Mouse (Mus musculus) neural tube, embryonic 14.5 days (tissue): ENCODE measurements at regions not wholly inside any gene's neighbourhood (a gene's known extent, or its start where the extent isn't known, plus 50 kb on each side); places are given as distances from the start of the nearest gene placed in this dataset.

ENCODE experiments used
- ATAC-seq: fragments of 200-750 bp; cut with Nextera tagmentation; 2 replicates; pipeline ENCODE4 v1.8.0; 2017; ENCODE audit warnings: low read depth, mild to moderate bottlenecking, moderate TSS enrichment, moderate library complexity
- H3K27ac ChIP-seq: fragments of 300-500 bp; sonication (generic); 2 replicates; pipeline ENCODE4 v1.5.1; 2014; ENCODE audit warnings: low read depth, mild to moderate bottlenecking, control low read depth, low read length, moderate library complexity, mixed read lengths
- H3K27me3 ChIP-seq: fragments of 300-500 bp; sonication (generic); 2 replicates; pipeline ENCODE4 v1.6.1; 2014; ENCODE audit warnings: low read length; ENCODE audit not compliant: control insufficient read depth, insufficient read depth
- H3K36me3 ChIP-seq: fragments of 300-500 bp; sonication (generic); 2 replicates; pipeline ENCODE4 v1.6.1; 2014; ENCODE audit warnings: low read length, mixed read lengths; ENCODE audit not compliant: control insufficient read depth, insufficient read depth
- H3K4me1 ChIP-seq: fragments of 300-500 bp; sonication (generic); 2 replicates; pipeline ENCODE4 v1.6.1; 2014; ENCODE audit warnings: low read length; ENCODE audit not compliant: control insufficient read depth, insufficient read depth
- H3K4me2 ChIP-seq: fragments of 300-500 bp; sonication (generic); 2 replicates; pipeline ENCODE4 v1.6.1; 2014; ENCODE audit warnings: mild to moderate bottlenecking, low read depth, low read length, control low read depth
- H3K4me3 ChIP-seq: fragments of 300-500 bp; sonication (generic); 2 replicates; pipeline ENCODE4 v1.5.1; 2014; ENCODE audit warnings: low read depth, low read length, control low read depth, mixed read lengths
- H3K9ac ChIP-seq: fragments of 300-500 bp; sonication (generic); replicated peaks from 2 replicates; pipeline ENCODE4 v1.6.1; 2014; ENCODE audit warnings: low read depth, mild to moderate bottlenecking, control low read depth, low read length, mixed read lengths
- H3K9me3 ChIP-seq: fragments of 300-500 bp; sonication (generic); 2 replicates; pipeline ENCODE4 v1.6.1; 2016; ENCODE audit warnings: low read length; ENCODE audit not compliant: control insufficient read depth
- WGBS: fragments of 180-500 bp; shearing (Covaris S2); extraction: QIAGEN DNeasy Blood & Tissue Kit; methylation state at CpG from one replicate; pipeline ENCODE4 v1.1.7; 2014; 5-methylcytosine and 5-hydroxymethylcytosine counted together

DNA sequence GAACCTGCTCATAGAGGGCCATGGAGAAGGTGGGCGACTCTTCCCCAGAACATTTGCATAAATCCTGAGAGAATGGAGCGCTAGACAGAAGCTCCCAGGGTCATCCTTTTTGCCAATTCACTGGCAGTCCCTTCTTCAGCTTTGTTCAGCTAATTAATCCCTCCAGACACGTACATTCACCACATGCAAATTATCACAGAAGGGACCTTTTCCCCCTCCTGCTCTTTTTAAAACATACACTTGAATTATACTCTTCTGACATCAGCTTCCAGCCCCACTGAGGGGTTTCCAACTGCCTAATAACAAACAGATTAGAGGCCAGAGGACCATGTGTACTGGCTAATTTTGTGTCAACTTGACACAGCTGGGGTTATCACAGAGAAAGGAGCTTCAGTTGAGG lies 497.2 kb downstream of the Bnc2 start:
- Histone ChIP-seq H3K27ac (no peak overlapping the region), H3K4me2 (no peak overlapping the region), H3K9ac (no peak overlapping the region), H3K27me3 (no peaks in the 10 kb centered on the region), H3K4me1 (0 out of 2 replicates have a peak, but pooled peaks cover 3% of the 10 kb centered on the region), H3K9me3 (no peaks in the 10 kb centered on the region), H3K36me3 (no peaks in the 10 kb centered on the region), H3K4me3 (no peak overlapping the region)
- WGBS: 14% methylated on average over 3 of the region's 3 CpGs
- peak; percentile 38; the same call in 1 of the 2 replicates for ATAC-seq

DNA sequence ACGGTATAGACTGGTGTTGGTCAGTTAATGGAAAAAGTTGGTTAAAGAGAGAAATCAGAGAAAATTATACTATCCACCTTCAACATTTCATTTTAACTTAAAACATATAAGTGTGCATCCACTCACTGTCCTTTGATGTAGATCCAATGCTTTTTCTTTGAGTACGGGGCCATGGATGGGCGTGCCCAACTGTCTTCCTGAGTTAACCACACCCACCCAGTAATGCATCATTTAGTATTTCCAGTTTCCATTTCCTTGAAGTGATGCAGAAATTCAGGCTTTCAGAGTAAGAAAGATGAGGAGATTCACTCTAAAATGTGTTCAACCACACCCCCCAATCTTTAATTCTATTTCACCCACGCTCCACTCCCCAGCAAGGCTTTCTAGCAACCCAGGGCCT lies 490.6 kb downstream of the Bnc2 start:
- H3K27me3 ChIP-seq: no peaks in the 10 kb centered on the region
- no peak overlapping the region for H3K4me3 ChIP-seq
- no peak overlapping the region for H3K27ac ChIP-seq
- whole genome bisulfite sequencing: 94% methylated on average over 4 of the region's 4 CpGs
- H3K9me3 ChIP-seq: no peaks in the 10 kb centered on the region
- H3K4me2 ChIP-seq: no peak overlapping the region
- ATAC-seq: no peak
- no peak overlapping the region for H3K9ac ChIP-seq
- H3K4me1 ChIP-seq: no peaks in the 10 kb centered on the region
- no peaks in the 10 kb centered on the region for H3K36me3 ChIP-seq

DNA sequence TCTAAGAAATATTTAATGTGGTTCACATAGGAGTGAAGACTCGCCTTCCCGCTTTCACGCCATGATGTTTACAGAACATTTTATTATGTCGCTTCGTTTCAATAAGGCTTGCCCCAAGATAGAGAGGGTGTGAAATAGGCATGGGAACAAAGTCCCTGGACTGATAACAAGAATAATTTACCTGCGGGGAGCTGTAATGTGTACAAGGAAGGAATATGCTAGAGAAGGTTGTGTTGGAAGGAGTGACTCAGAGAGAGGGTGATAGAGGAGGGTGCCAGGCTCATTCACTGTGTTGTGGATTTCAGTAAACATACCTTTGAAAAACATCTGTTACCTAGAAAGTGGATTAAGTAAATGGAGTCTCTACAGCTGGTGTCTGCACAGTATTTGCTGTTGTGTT lies 490.2 kb downstream of the Bnc2 start:
- H3K27me3 ChIP-seq: no peaks in the 10 kb centered on the region
- no peaks in the 10 kb centered on the region for H3K36me3 ChIP-seq
- H3K4me3 ChIP-seq: no peak overlapping the region
- H3K9me3 ChIP-seq: no peaks in the 10 kb centered on the region
- WGBS: 93% methylated on average over 6 of the region's 6 CpGs
- H3K27ac ChIP-seq: no peak overlapping the region
- no peak overlapping the region for H3K9ac ChIP-seq
- no peak for ATAC-seq
- H3K4me1 ChIP-seq: no peaks in the 10 kb centered on the region
- no peak overlapping the region for H3K4me2 ChIP-seq

DNA sequence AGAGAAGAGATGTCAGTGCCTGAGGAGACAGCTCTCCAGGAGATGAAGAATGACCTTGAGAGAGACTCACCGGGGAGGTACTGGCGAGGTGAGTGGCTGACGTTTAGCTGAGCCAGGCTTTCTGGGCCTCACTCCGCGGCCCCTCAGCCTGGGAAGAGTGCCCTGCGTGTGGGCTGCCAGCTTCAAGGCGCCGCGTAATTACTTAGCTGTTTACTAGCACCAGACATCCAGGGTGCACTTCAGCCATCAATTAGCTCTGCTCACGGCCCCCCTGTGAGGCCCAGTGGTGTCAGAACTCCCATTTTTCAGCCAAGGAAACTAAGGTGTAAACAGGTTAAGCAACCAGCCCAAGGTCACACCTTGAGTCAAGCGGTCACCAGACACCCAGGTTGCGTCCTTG lies 485.8 kb downstream of the Bnc2 start:
- H3K9me3 ChIP-seq: no peaks in the 10 kb centered on the region
- H3K27me3 ChIP-seq: no peaks in the 10 kb centered on the region
- H3K4me2 ChIP-seq: no peak overlapping the region
- no peak for ATAC-seq
- H3K9ac ChIP-seq: no peak overlapping the region
- no peak overlapping the region for H3K4me3 ChIP-seq
- no peaks in the 10 kb centered on the region for H3K36me3 ChIP-seq
- WGBS: 44% methylated on average over 12 of the region's 12 CpGs
- H3K27ac ChIP-seq: no peak overlapping the region
- no peaks in the 10 kb centered on the region for H3K4me1 ChIP-seq

DNA sequence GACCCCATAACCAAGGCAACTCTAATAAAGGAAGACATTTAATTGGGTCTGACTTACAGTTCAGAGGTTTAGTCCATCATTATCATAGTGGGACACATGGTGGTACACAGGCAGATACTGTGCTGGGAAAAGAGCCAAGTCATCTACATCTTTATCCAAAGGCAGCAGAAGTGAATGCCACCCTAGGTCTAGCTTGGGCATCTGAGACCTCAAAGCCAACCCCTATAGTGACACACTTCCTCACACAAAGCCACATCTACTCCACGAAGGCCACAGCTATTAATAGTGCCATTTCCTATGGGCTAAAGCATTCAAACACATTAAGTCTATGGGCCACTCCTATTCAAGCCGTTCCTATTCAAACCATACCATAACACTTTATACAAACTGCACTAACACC lies 483.8 kb downstream of the Bnc2 start:
- Histone ChIP-seq H3K4me2 (no peak overlapping the region), H3K27me3 (no peaks in the 10 kb centered on the region), H3K9me3 (no peaks in the 10 kb centered on the region), H3K36me3 (no peaks in the 10 kb centered on the region), H3K9ac (no peak overlapping the region), H3K4me3 (no peak overlapping the region), H3K27ac (no peak overlapping the region), H3K4me1 (no peaks in the 10 kb centered on the region)
- no peak for ATAC-seq
- WGBS: 79% methylated on average over 2 of the region's 2 CpGs

DNA sequence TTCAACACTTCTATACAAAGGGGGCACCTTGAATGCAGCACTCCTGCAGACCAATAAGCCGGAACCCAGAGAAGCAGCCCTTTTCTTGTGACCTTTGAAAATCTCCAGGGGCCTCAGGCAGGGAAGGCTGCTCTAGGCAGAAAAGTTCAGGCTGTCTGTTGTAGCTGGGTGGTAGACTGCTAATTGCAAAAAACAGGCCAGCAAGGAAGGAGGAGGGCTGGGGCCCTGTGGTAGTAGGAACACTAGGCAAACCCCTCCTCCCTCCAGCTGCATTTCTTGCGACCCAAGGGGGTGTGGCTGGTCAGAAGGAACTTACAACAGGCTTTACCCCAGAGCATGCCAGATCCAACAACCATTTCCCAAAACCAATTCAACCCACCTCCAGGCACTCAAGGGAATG lies 482.8 kb downstream of the Bnc2 start:
- H3K9me3 ChIP-seq: no peaks in the 10 kb centered on the region
- no peaks in the 10 kb centered on the region for H3K36me3 ChIP-seq
- no peak overlapping the region for H3K9ac ChIP-seq
- no peak for ATAC-seq
- no peaks in the 10 kb centered on the region for H3K4me1 ChIP-seq
- H3K27me3 ChIP-seq: no peaks in the 10 kb centered on the region
- no peak overlapping the region for H3K4me2 ChIP-seq
- H3K4me3 ChIP-seq: no peak overlapping the region
- no peak overlapping the region for H3K27ac ChIP-seq
- 62% methylated on average over 2 of the region's 2 CpGs for WGBS

DNA sequence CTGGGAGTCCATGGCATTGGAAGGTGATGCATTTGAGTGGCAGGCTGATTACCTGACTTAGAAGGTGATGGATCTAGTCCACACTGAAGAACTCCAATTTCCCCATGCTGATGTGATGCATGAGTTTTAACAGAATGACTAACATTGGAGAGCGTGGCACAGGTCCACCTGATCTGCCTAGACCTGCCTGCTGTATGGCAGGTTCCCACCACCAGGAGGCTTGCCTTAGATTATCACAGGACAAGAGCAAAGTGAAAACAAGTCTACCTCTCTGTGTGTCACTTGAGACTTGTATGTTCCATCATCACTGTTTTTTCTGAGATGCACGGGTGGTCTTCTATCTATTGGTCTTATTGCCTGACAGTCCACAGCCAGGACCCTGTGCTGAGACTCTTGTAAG lies 478.3 kb downstream of the Bnc2 start:
- H3K4me3 ChIP-seq: no peak overlapping the region
- 85% methylated on average over 2 of the region's 2 CpGs for WGBS
- H3K36me3 ChIP-seq: no peaks in the 10 kb centered on the region
- no peaks in the 10 kb centered on the region for H3K9me3 ChIP-seq
- no peak overlapping the region for H3K4me2 ChIP-seq
- no peak for ATAC-seq
- H3K9ac ChIP-seq: no peak overlapping the region
- no peaks in the 10 kb centered on the region for H3K27me3 ChIP-seq
- 0 out of 2 replicates have a peak, but pooled peaks cover 4% of the 10 kb centered on the region for H3K4me1 ChIP-seq
- H3K27ac ChIP-seq: no peak overlapping the region

DNA sequence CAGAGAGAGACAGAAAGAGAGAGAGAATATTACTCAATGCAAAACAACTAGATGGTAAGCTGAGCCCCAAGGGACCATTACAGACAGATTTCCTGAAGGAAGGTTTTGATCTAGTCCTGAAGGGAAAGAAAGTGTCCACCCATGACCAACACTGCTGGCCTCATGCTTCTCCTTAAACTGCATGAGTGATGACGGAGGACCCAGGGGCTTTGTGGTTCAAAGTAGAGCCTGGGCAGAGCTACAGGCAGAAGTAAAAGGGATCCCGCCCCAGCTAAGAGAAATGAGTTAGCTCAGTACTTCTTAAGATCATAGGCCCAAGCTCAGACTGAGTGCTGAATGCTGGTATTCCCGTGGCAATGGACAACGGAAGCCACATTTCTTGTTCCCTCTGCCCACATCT lies 476.9 kb downstream of the Bnc2 start:
- ATAC-seq: no peak
- Histone ChIP-seq H3K27ac (no peak overlapping the region), H3K4me2 (no peak overlapping the region), H3K4me1 (peaks cover 4% of the 10 kb centered on the region; the same call in 1 of the 2 replicates), H3K4me3 (no peak overlapping the region), H3K27me3 (no peaks in the 10 kb centered on the region), H3K36me3 (no peaks in the 10 kb centered on the region), H3K9me3 (no peaks in the 10 kb centered on the region), H3K9ac (no peak overlapping the region)
- 93% methylated on average over 4 of the region's 4 CpGs for WGBS

DNA sequence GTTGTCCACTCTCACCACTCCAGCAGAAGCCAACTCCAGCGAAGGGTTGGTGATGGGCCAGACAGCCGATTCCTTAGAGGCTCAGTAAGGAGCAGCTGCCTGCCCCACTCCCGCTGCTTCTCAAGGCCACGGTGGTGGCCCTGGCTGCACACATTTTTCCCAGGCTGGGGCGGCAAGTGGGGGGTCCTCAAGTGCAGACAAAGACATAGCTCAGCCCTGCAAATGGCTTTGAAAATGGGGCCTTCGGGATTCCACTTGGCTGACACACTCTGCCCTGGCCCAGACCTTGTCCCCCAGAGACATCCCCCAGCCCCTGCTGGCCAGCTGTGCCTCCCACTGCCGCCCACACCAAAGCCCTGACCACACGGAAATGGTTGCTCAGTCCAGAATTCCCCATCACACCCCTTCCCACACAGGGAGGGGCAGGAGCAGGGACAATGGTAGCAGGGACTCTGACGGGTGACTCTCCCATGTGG lies 475.9 kb downstream of the Bnc2 start:
- H3K27me3 ChIP-seq: no peaks in the 10 kb centered on the region
- 42% methylated on average over 9 of the region's 9 CpGs for WGBS
- peak; percentile 33; the same call in 1 of the 2 replicates for ATAC-seq

More for the DNA sequence above, 475.9 kb downstream of the Bnc2 start:
- no peaks in the 10 kb centered on the region for H3K36me3 ChIP-seq
- H3K4me1 ChIP-seq: peaks cover 4% of the 10 kb centered on the region; the same call in 1 of the 2 replicates
- H3K9ac ChIP-seq: no peak overlapping the region
- no peak overlapping the region for H3K4me2 ChIP-seq
- H3K9me3 ChIP-seq: no peaks in the 10 kb centered on the region
- no peak overlapping the region for H3K4me3 ChIP-seq
- no peak overlapping the region for H3K27ac ChIP-seq
